Mouse (Mus musculus) liver, adult 2 months (tissue): ENCODE results near the gene Nid2.

Source experiments
- CTCF ChIP-seq: fragments of 200-500 bp; IDR thresholded peaks from 2 replicates; pipeline ENCODE4 v1.5.1; 2011; ENCODE audit warnings: low read depth, low read length, control low read depth
- POLR2A ChIP-seq: fragments of 200-500 bp; IDR thresholded peaks from 2 replicates; pipeline ENCODE4 v1.6.1; 2011; ENCODE audit warnings: low read length, control low read depth; ENCODE audit not compliant: insufficient read depth; ENCODE audit errors: extremely low read depth

DNA sequence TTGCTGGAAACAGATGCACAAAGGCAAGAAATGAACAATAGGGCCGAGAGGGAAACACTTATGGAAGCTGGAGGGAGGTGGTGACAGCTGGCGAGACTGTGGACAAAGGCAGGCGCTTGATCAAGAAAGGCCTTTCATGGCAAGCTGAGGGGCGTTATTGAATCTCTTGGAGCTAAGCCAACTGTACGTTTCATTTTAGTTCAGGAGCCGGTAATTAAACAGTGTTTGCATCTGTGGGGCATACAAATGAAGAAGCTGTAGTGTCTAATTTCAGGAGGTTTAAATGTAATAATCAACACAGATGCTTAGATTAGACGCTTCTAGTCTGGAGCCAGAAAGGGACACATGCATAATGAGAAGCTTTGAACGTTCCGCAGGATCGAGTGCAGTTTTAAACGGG lies 74.4 kb downstream of the Nid2 start:
- TF ChIP-seq CTCF (no peak), POLR2A (no peak)
